Mouse (Mus musculus): ENCODE measurements around the gene Nom1.
"Not testable (repeated sequence)": the region's sequence is repeated elsewhere in the genome, so short reads cannot be mapped to it uniquely, and the experiment has no call there.

Nom1 gene

GRCm38 (mm10) chr5:29434228-29434871 lies at the start of gene Nom1:
Gene Nom1, plus strand, starts transcription at chr5:29434664.
- in situ Hi-C loops (cut with MboI; ENCODE audit: unreplicated experiment in 2 of 2): loop anchor here (10.0 kb wide), 1 partner anchor 140 kb away; no protein-coding TSS in a partner anchor

DNA sequence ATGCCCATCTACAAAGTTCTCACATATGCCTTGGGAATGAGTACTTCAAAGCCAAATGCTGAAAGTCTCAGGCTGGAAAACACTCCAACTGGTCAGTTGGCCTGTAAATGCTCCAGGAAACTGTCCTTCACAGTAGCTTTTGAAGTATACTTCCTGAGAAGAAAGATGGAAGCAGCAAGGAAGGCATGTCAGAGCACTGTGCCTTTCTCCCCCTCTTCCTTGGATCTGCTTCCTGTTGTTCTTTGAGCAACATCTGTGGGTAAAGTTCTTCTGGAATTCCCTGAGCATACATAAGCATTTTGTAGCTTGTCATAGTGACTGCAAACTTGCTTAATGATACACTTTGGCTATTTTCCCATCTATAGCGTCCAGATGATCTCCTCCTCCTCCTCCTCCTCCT lies 46.9 kb upstream of the Nom1 start:
- in situ Hi-C loops (cut with MboI; ENCODE audit: unreplicated experiment in 2 of 2): loop anchor here (5.0 to 25.0 kb wide), 5 partner anchors 300 to 1100 kb away; partner anchors contain the start of gene Adgrf3 (in 1 of the 2)

DNA sequence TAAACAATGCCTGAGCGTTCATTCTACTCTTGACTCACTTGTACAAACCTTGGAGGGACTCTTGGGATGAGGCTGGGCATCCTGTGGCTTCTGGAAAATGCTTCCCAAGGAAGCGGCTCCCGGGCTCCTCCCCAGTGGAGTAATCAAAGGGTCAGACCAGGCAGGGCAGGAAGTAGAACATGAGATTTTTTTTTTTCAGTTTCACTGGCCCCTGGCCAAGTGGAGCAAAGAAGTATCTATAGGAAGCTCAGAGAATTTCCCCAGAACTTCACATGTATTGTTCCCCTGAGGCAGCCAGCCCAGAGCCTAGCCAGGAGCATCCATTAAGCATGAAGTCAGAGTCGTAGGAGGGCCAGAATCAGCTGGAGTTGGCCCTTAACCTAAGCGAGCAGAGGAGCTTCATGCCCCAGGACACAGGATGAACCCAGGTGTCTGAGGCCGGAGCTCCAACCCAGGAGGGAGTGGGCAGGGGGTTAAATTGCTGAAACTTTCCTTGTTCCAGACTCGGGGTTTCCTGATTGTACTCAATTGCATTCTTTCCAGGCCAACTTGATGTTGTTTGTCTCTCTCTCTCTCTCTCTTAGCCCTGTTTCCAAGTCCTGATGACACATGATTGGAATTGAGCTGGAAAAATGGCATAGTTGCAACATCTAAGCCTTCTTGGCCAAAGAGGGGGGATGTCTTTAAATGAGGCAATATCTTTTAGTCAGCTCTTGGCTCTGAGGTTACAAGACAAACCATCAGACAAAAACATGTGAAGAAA lies 46.1 kb upstream of the Nom1 start:
- in situ Hi-C loops (cut with MboI; ENCODE audit: unreplicated experiment in 2 of 2): loop anchor here (5.0 to 25.0 kb wide), 5 partner anchors 299 to 1099 kb away; partner anchors contain the start of gene Adgrf3 (in 1 of the 2)

DNA sequence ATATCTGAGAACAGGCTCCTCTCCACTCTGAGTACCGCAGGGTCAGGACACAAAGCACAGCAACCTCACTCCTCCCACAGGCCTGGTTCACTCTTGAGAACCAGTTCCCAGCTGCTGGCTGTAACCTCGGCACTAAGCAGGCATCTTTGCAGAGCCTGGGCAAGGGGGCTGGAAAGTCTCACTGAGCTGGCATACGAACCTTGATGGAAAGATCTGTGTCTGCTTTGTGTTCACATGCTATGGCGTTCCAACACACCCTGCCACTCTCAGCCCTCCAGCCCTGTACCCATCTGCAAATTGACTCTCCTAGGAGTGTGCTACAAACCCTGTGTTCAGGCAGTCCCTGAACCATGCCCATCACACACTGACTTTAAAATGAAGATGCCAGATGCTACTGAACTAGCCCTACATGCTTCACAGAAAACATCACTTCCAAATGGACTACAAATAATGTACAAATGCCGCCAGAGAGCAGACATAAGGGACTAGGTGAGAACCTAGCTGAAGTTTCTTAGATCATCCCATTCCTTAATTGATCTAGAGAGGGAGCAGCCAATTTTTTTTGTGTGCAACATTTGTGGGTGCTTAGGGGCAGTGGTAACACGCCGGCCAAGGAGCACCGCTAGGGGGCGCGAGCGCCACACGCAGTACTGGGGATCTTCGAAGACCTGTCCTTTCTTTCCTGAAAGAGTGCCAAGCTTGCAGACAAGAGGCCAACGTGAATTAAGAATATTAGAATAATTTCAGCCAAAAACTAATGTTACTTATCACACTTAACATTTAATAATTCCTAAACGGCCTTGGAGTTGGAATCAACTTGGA lies 45.3 kb upstream of the Nom1 start:
- in situ Hi-C loops (cut with MboI; ENCODE audit: unreplicated experiment in 2 of 2): loop anchor here (5.0 to 25.0 kb wide), 5 partner anchors 298 to 1098 kb away; partner anchors contain the start of gene Adgrf3 (in 1 of the 2)

DNA sequence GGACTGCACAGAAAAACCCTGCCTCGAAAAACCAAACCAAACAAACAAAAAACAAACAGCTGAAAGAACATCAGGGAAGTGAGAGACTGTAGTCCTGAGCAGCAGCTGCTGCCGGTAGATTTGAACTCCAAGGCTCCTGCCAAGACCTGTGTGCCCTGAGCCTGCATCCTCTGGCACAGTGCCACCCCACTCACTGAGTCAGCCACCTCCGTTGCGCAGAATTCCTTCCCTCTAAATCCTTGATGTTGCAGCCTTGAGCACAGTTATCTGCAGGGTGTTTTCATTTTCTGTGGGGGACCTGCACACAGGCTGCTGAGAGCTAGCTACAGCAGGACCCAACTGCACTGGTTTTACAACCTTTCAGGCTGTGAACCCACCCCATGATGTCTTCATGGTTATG lies 36.0 kb upstream of the Nom1 start:
- in situ Hi-C loops (cut with MboI; ENCODE audit: unreplicated experiment in 2 of 2): loop anchor here (25.0 kb wide), 2 partner anchors 689 to 1089 kb away; no protein-coding TSS in a partner anchor

DNA sequence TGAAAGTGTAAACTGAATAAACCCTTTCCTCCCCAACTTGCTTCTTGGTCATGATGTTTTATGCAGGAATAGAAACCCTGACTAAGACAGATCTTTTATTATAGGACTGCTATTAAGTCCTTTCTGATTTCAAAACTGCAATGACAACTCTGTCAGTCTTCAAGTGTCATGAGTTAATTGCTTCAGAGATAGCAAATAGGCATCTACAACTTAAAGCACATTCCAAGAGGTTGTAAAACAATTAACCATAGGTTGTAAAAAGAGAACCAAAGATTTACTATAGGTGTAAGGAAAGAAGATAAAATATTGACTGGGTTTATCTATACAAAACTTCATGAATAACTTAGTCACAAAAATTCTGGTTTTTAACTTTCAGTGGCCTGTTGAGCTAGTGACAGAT lies 23.6 kb upstream of the Nom1 start:
- in situ Hi-C loops (cut with MboI; ENCODE audit: unreplicated experiment in 2 of 2): no loop called here

DNA sequence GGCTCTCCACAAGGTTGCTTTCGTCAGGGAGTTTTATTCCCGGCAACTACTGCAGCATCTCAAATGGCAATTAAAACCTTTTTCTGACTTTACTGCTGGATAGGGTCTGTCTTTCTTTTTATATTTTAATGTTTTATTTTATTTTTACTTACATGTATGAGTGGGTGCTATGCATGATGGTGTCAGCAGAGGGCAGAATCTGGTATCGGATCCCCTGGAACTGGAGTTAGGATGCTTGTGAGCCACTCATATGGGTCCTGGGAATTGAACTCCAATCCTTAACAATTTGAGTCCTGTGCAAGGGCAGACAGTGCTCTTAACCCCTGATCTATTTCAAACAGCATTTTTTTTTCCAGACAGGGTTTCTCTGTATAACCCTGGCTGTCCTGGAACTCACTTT lies 21.4 kb upstream of the Nom1 start:
- in situ Hi-C loops (cut with MboI; ENCODE audit: unreplicated experiment in 2 of 2): no loop called here

GRCm38 (mm10) chr5:29423330-29423729 lies 11.1 kb upstream of the Nom1 start:
- in situ Hi-C loops (cut with MboI; ENCODE audit: unreplicated experiment in 2 of 2): not testable (repeated sequence)

DNA sequence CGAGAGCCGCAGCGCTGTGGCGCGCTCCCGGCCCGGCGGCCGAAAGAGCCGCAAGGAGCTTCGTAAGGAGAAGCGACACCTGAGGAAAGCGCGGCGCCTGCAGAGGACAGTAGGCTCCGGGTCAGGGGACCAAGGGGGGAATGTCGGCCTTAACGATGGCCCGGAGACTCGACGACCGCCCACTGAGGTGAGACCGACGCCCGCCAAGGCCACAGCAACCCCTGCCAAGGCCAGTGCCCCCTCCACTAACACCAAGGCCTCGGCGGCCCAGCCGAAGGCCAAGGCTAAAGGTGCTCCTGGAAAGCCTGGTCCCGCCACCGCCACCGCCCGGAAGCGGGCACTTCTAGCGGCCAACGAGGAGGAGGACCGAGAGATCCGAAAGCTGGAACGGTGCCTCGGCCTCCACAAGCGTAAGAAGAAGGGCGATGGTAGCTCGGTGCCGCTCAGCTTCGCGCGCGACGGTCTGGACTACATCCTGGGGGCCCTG lies 451 bp downstream of the Nom1 start:
- in situ Hi-C loops (cut with MboI; ENCODE audit: unreplicated experiment in 2 of 2): loop anchor here (10.0 kb wide), 1 partner anchor 140 kb away; no protein-coding TSS in a partner anchor

DNA sequence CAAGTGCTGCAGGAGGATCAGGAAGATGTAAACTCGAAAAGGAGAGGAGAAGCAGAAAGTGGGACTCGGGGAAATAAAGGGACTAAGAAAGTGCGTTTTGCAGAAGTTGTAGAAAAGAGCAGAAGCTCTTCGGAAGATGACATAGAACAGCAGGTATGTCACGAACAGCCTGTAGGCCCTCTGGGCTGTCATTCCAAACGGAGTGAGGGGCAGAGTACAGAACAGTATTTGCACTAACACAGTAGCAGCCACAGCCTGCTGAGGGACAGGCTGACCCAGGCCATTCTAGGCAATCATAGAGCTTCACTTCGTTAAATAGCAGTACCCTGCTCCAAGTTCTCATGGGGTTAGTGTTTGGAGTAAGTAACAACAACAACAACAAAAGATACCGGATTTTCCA lies 1.0 kb downstream of the Nom1 start:
- in situ Hi-C loops (cut with MboI; ENCODE audit: unreplicated experiment in 2 of 2): loop anchor here (10.0 kb wide), 1 partner anchor 139 kb away; no protein-coding TSS in a partner anchor

DNA sequence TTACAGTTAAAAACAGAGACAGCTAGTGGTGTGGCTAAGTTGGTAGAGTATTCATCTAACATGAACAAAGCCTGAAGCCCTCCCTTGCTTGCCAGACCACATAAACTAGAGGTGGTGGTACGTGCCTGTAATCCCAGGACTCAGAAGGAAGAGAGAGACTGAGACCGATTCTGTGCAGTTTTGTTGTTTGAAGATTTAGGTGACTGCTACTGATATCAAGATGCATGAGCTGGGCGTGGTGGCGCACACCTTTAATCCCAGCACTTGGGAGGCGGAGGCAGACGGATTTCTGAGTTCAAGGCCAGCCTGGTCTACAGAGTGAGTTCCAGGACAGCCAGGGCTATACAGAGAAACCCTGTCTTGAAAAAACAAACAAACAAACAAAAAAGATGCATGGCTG lies 2.3 kb downstream of the Nom1 start:
- in situ Hi-C loops (cut with MboI; ENCODE audit: unreplicated experiment in 2 of 2): loop anchor here (10.0 kb wide), 1 partner anchor 138 kb away; no protein-coding TSS in a partner anchor

- in situ Hi-C loops (cut with MboI; ENCODE audit: unreplicated experiment in 2 of 2): no loop called here
Measured at GRCm38 (mm10) chr5:29445275-29445674, 10.8 kb downstream of the Nom1 start.

DNA sequence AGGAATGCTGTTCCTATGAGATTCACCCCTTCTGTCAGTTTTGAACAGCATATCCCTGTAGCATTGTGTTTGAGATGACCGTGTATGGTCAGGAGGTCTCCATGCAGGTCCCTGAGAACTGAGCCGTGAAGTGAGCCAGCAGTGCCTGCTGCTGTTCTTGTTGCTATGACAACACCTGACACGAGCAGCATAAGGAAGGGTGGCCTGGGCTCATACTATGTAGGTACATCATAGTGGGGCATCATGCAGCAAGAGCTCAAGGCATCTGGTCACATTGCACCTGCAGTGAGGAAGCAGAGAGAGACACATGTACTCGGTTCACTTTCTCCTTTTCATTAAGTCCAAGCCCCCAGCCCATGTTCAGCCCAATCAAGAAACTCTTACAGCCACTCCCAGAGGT lies 17.9 kb downstream of the Nom1 start:
- in situ Hi-C loops (cut with MboI; ENCODE audit: unreplicated experiment in 2 of 2): no loop called here

DNA sequence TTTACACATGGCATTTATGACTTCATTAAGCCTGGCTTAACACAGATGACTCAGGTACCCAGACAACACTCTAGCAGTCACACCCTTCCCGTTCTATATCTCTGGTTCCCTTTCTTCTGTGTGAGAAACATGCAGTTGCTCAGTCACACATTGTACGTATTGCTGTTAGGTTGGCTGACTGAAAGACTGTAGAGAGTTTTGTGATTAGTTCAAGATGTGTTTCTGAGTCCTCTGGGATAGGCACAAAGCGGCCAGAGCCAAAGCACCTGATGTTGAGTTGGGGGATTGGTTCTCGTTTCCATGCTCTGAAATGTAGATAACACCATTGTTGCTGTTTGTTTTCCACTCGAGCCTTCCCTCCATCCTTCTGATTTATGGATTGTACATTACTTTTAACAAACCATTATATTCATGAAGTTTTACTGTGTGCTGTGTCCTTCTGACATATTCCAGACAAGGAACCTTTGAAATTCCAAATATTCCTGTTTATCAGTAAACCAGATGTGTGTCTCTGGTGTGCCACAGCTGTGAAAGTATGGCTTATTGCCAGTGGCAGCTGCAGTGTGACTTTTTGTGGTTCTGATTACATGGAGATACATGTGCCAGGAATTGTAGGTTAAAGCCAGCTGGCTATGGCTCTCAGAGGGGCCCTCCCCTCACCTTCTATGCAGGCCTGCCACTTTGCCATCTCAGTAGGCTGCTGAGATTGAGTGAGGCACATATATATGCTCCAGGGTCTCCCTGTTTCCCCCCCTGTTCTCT lies 22.6 kb downstream of the Nom1 start:
- in situ Hi-C loops (cut with MboI; ENCODE audit: unreplicated experiment in 2 of 2): no loop called here

GRCm38 (mm10) chr5:29462943-29463686 lies 28.7 kb downstream of the Nom1 start:
- in situ Hi-C loops (cut with MboI; ENCODE audit: unreplicated experiment in 2 of 2): no loop called here

- in situ Hi-C loops (cut with MboI; ENCODE audit: unreplicated experiment in 2 of 2): no loop called here
Measured at GRCm38 (mm10) chr5:29467489-29468350, 33.3 kb downstream of the Nom1 start.

DNA sequence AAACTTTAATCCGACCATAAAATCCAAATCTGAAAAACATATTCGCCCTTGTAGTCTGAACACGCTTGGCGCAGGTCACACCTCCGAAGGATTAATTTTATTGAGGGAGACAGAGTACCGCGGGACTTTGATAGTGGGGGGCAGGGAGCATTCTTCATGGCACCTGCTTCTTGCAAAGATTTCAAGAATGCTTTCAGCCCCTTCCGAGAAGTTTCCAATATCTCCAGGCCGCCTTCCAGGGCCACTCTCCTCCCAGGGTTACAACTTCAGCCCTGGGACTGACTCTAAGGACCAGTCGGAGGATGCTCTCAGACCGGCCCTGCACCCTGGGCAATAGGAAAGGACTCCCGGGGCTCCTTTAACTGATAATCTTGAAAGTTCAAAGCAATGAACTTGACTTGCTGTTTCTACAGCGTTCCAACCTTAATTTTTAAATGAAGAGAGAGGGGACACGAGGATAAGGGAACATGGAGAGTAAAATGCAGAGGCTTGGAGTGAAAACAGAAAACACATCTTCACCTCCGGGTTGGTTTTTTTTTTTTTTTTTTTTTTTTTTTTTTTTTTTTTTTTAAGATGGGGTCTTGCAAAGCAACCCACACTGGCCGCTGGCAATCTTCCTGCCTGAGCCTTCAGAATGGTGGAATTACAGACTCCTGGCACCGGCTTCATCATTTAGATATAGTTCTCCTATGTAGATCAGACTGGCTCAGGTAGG lies 34.0 kb downstream of the Nom1 start:
- in situ Hi-C loops (cut with MboI; ENCODE audit: unreplicated experiment in 2 of 2): no loop called here

DNA sequence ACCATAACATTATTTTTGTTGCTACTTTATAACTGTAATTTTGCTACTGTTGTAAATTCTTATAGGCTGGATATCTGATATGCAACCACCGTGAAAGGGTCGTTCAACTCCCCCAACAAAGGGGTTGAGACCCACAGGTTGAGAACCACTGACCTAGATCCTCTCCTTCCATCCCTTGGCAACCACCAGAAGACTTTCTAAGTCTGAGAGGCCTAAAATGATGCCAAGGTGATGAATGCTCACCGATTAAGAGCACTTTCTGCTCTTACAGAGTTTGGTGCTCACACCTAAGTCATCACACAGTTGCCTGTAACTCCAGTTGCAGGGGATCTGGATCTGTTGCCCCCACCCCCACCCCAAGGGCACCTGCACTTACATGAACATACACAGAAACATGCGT lies 35.0 kb downstream of the Nom1 start:
- in situ Hi-C loops (cut with MboI; ENCODE audit: unreplicated experiment in 2 of 2): no loop called here
